Mouse (Mus musculus) forebrain, embryonic 16.5 days (tissue): ENCODE measurements around the gene Usp39. TPM values are rescaled to one million over a fixed set of nuclear protein-coding genes. Genes with fewer than 3 reads are reported as not detected.

ENCODE experiments used
- ATAC-seq: fragments of 200-750 bp; cut with Nextera tagmentation; 2 replicates; pipeline ENCODE4 v1.8.0; 2017; ENCODE audit warnings: mild to moderate bottlenecking, moderate library complexity
- H3K27ac ChIP-seq: fragments of 300-500 bp; sonication (generic); 2 replicates; pipeline ENCODE4 v1.5.1; 2014; ENCODE audit warnings: low read length, control low read depth
- H3K27me3 ChIP-seq: fragments of 300-500 bp; sonication (generic); replicated peaks from 2 replicates; pipeline ENCODE4 v1.6.1; 2014; ENCODE audit warnings: low read length; ENCODE audit not compliant: control insufficient read depth, insufficient read depth
- H3K36me3 ChIP-seq: fragments of 300-500 bp; sonication (generic); 2 replicates; pipeline ENCODE4 v1.6.1; 2014; ENCODE audit not compliant: control insufficient read depth, insufficient read depth
- H3K4me1 ChIP-seq: fragments of 300-500 bp; sonication (generic); replicated peaks from 2 replicates; pipeline ENCODE4 v1.6.1; 2014; ENCODE audit warnings: low read length; ENCODE audit not compliant: control insufficient read depth, insufficient read depth
- H3K4me2 ChIP-seq: fragments of 300-500 bp; sonication (generic); 2 replicates; pipeline ENCODE4 v1.6.1; 2014; ENCODE audit warnings: mild to moderate bottlenecking, low read length, control low read depth
- H3K4me3 ChIP-seq: fragments of 300-500 bp; sonication (generic); replicated peaks from 2 replicates; pipeline ENCODE4 v1.5.1; 2014; ENCODE audit warnings: mild to moderate bottlenecking, low read length, control low read depth
- H3K9ac ChIP-seq: fragments of 300-500 bp; sonication (generic); replicated peaks from 2 replicates; pipeline ENCODE4 v1.6.1; 2014; ENCODE audit warnings: low read depth, low read length, control low read depth
- H3K9me3 ChIP-seq: fragments of 300-500 bp; sonication (generic); 2 replicates; pipeline ENCODE4 v1.6.1; 2016; ENCODE audit warnings: low read length; ENCODE audit not compliant: control insufficient read depth
- WGBS: fragments of 180-500 bp; shearing (Covaris S2); extraction: QIAGEN DNeasy Blood & Tissue Kit; methylation state at CpG from one replicate; pipeline ENCODE4 v1.1.7; 2014; 5-methylcytosine and 5-hydroxymethylcytosine counted together
- polyA plus RNA-seq: library from polyadenylated mRNA; unstranded; fragments of >200 nt; fragmentation: Nextera tagmentation; extraction: Ambion mirVana; gene quantifications from 2 replicates; pipeline ENCODE4 v1.2.1, GENCODE M21; 2015

Gene Usp39
- polyA plus RNA-seq, 1 experiment from 2014 or later: 48.5 TPM

DNA sequence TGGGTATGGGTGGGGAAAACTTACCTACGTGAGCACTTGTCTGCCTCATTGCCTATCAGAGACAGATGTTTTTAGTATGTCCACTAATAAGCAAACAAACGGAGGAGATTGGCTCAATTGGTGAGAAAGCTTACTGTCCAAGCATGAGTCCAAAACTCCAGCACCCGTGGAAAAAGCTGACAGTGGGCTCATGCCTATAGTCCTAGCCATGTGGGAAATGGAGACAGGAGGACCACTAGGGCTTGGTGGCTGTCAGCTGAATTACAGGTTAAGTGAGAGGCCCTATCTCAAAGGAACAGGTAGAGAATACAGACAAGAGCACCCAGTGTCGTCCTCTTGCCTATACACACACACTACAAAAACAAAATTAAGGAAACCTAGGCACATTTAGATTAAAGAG lies 1.3 kb upstream of the Usp39 start:
- no peak for ATAC-seq
- H3K4me2 ChIP-seq: no peak overlapping the region
- H3K36me3 ChIP-seq: peaks cover 4% of the 10 kb centered on the region; the same call in 1 of the 2 replicates
- no peak overlapping the region for H3K27ac ChIP-seq
- no peak overlapping the region for H3K9ac ChIP-seq
- no peak overlapping the region for H3K4me3 ChIP-seq
- H3K27me3 ChIP-seq: no peaks in the 10 kb centered on the region
- peaks cover 32% of the 10 kb centered on the region for H3K4me1 ChIP-seq
- 86% methylated on average over 4 of the region's 4 CpGs for WGBS
- H3K9me3 ChIP-seq: no peaks in the 10 kb centered on the region

DNA sequence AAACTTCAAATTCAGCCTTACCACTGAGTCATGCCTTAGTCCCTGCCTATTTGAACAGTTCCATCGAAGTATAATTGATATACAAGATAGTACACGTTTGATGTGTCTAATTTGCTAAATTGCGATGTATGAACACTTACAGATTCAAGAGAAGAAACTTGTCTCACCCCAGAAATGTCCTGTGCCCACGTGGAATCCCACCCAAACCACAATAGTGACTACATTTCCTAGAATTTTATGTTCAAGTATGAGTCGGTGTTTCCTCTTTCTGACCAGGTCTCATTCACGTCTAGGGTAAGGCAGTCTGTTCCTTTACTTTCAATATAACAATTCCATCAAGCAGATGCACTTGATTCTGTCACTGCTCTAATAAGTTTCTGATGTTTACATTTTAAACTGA lies 649 bp upstream of the Usp39 start:
- 54% methylated on average over 6 of the region's 6 CpGs for WGBS
- peak overlapping the region; percentile 60 for H3K4me3 ChIP-seq
- peaks cover 32% of the 10 kb centered on the region for H3K4me1 ChIP-seq
- peak overlapping the region; percentile 97 for H3K4me2 ChIP-seq
- H3K9me3 ChIP-seq: no peaks in the 10 kb centered on the region
- no peak for ATAC-seq
- H3K9ac ChIP-seq: no peak overlapping the region; the same call in 1 of the 2 replicates
- no peak overlapping the region for H3K27ac ChIP-seq
- peaks cover 4% of the 10 kb centered on the region; the same call in 1 of the 2 replicates for H3K36me3 ChIP-seq
- H3K27me3 ChIP-seq: no peaks in the 10 kb centered on the region

DNA sequence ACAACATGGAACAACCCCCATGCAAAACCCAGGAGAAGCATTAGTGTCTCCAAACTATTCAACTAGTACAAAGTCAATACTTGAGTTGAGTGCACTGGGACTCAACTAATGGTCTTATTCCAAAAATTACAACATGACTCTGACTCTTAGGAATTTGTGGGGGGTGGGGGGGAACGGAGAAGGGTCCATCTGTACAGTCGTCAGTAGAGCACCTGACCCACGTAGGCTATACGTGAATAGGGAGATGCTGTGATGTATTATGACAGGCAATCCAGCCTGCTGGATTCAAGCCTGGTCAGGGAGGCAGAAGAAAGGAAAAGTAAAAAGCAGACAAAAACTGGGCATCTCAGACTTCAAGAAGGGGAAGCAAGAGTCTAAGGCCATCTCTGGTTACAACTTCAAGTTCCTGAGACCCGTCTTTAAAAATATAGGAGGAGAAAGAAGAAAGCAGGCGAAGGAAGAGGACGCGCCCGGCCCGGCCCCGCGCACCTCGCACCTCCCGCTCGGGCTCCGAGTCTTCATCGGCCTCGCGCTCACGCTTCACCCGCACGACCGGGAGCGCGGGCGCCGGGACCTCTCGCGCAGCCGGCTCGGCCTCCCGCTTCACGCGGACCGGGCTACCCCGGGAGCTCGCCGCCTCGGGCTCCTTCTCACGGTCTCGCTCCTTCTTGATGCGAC lies 449 bp downstream of the Usp39 start:
- Histone ChIP-seq H3K36me3 (peaks cover 4% of the 10 kb centered on the region; the same call in 1 of the 2 replicates), H3K27ac (peak overlapping the region; percentile 16), H3K9ac (peak overlapping the region; percentile 68), H3K4me2 (peak overlapping the region; percentile 97), H3K27me3 (no peaks in the 10 kb centered on the region), H3K4me3 (peak overlapping the region; percentile 60), H3K4me1 (peaks cover 32% of the 10 kb centered on the region), H3K9me3 (no peaks in the 10 kb centered on the region)
- ATAC-seq: peak; percentile 43
- under 1% methylated on average over 42 of the region's 42 CpGs for WGBS

DNA sequence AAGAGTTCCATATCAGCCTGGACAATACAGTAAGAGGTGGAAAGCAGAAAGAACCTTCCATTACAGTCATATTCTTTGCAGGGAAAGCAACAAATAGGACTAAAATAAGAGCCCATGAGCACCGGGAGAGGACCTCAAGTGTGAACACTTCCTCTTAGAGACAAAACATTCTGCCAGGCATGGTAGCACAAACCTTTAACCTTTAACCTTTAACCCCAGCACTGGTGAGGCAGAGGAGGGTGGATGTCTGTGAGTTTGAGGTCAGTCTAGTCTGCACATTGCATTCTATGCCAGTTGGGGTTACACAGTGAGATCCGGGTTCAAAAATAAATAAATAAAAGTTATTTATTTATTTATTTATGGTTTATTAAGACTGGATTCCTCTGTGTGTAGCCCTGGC lies 4.5 kb downstream of the Usp39 start:
- Histone ChIP-seq H3K4me2 (no peak overlapping the region), H3K4me1 (peaks cover 14% of the 10 kb centered on the region), H3K9me3 (no peaks in the 10 kb centered on the region), H3K27ac (no peak overlapping the region), H3K9ac (no peak overlapping the region), H3K36me3 (peaks cover 13% of the 10 kb centered on the region), H3K4me3 (no peak overlapping the region), H3K27me3 (no peaks in the 10 kb centered on the region)
- no peak for ATAC-seq
- WGBS: 87% methylated on average over 2 of the region's 2 CpGs

DNA sequence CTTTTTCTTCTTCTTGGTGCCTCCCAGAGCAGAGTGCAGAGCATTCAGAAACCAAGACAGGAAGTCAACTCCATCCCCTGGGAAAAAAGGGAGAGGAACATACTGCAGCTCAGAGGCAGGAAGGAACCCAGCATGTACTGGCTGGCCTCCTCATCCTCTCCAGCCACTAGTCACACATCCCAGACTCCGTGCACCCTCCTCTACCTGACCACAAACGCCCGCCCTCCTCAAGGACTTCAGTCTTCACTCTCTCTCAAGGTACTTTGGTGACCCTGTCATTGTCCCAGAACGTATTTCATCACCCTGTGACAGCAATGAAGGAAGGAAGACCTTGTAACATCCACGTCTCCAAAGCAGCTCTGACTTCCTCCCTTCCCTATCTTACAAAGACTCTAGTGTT lies 11.9 kb downstream of the Usp39 start:
- no peak overlapping the region for H3K4me2 ChIP-seq
- H3K4me1 ChIP-seq: no peaks in the 10 kb centered on the region
- no peak overlapping the region for H3K27ac ChIP-seq
- no peak for ATAC-seq
- H3K9ac ChIP-seq: no peak overlapping the region
- no peaks in the 10 kb centered on the region for H3K27me3 ChIP-seq
- no peaks in the 10 kb centered on the region for H3K9me3 ChIP-seq
- H3K36me3 ChIP-seq: peaks cover 30% of the 10 kb centered on the region
- no peak overlapping the region for H3K4me3 ChIP-seq
- 86% methylated on average over 5 of the region's 5 CpGs for WGBS

DNA sequence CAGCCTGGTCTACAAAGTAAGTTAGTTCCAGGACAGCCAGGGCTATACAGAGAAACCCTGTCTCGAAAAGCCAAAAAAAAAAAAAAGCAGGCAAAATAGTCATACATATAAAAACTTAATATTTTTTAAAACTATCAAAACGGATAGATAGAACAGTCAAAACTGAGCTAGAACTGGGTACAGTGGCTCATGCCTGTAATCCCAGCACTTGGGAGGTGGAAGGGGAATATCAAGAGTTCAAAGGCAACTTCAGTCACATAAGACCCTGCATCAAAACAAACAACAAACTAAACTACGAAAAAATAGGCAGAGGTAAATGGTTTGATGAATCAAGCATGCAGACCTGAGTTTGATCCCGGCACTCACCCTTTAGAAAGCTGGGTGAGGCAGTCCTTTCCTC lies 14.9 kb downstream of the Usp39 start:
- 95% methylated on average over 4 of the region's 4 CpGs for WGBS
- ATAC-seq: no peak
- no peak overlapping the region for H3K4me2 ChIP-seq
- H3K27ac ChIP-seq: no peak overlapping the region
- no peak overlapping the region for H3K4me3 ChIP-seq
- no peaks in the 10 kb centered on the region for H3K9me3 ChIP-seq
- H3K4me1 ChIP-seq: no peaks in the 10 kb centered on the region
- H3K36me3 ChIP-seq: peaks cover 30% of the 10 kb centered on the region
- H3K9ac ChIP-seq: no peak overlapping the region
- H3K27me3 ChIP-seq: no peaks in the 10 kb centered on the region

DNA sequence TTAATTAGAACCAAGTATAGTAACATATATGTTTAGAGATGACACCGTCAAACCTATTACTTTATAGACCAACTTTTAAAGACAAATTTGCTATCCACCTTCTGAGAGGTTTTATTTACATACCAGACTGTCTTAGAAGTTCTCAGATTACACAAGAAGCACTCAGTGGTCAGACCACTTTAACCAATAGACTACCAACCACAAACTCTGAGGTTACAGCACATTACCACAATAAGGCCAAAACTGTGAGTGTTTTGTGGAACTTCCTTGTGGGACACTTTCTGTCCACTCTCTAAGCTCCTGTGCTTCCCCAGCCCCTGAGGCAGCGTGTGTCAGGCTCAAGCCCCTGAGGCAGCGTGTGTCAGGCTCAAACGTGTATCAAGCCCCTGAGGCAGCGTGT lies 16.0 kb downstream of the Usp39 start:
- Histone ChIP-seq H3K4me1 (no peaks in the 10 kb centered on the region), H3K27ac (no peak overlapping the region), H3K4me2 (no peak overlapping the region), H3K27me3 (no peaks in the 10 kb centered on the region), H3K4me3 (no peak overlapping the region), H3K9ac (no peak overlapping the region), H3K36me3 (peaks cover 36% of the 10 kb centered on the region), H3K9me3 (no peaks in the 10 kb centered on the region)
- no peak for ATAC-seq
- 92% methylated on average over 5 of the region's 5 CpGs for WGBS

DNA sequence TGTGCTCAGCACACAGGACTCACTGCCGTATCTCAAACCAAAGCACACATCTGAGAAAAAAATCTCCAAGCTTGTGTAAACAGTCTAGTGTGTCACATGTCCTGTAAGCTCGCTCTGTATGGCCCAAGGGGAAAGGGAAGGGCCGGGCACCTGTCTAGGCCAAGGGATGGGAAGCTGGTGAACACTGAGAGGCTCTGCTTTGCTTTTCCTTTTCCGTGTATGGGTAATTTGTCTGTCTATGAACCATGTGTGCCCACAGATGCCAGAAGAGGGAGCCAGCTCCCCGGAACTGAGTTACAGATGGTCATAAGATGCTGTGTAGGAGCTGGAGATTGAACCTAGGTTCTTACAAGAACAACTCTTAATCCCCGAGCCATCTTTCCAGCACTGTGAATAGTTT lies 18.7 kb downstream of the Usp39 start:
- Histone ChIP-seq H3K36me3 (peaks cover 46% of the 10 kb centered on the region), H3K4me3 (no peak overlapping the region)

DNA sequence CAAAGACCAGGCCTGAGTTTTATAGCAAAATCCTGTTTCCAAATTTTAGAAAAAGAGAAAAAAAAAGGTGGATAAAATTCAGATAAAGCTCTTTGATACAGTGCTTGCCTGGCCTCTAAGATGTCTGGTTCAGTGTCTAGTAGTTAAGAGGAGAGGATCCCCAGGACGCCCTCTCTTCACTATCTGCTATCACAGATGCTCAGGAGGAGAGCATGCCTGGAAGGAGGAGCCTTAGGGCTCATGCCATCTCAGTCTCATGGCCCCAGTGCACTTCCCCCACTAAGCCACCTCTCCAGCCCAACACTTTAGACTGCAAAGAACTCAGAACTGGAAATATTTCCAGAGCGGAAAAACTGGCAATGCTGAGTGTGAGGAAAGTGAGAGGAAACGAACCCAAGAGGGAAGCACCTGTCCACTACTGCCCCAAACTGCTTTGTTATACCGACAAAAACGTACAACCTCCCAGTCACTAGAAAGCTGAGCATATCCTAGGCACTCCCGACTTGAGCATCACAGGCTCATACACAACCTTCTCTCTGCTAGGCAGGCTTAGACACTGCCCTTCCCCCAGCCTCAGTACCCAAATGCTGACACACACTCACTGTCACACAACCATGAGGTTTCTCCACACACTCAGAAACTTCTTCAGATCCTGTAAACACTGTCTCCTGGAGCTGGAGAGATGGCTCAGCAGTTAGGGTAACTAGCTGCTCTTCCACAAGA lies 21.0 kb downstream of the Usp39 start:
- Histone ChIP-seq H3K9me3 (no peaks in the 10 kb centered on the region), H3K27ac (no peak overlapping the region), H3K27me3 (no peaks in the 10 kb centered on the region), H3K4me1 (no peaks in the 10 kb centered on the region), H3K4me2 (no peak overlapping the region), H3K4me3 (no peak overlapping the region), H3K36me3 (peaks cover 61% of the 10 kb centered on the region), H3K9ac (no peak overlapping the region)
- ATAC-seq: no peak
- 86% methylated on average over 6 of the region's 6 CpGs for WGBS

More for the DNA sequence above, 18.7 kb downstream of the Usp39 start:
- H3K9ac ChIP-seq: no peak overlapping the region
- no peak overlapping the region for H3K27ac ChIP-seq
- WGBS: 82% methylated on average over 6 of the region's 6 CpGs
- no peaks in the 10 kb centered on the region for H3K9me3 ChIP-seq
- H3K27me3 ChIP-seq: no peaks in the 10 kb centered on the region
- H3K4me1 ChIP-seq: no peaks in the 10 kb centered on the region
- no peak for ATAC-seq
- H3K4me2 ChIP-seq: no peak overlapping the region
